Mouse (Mus musculus) myocyte (in vitro differentiated cells): ENCODE data around the gene Ube3b. TPM values are rescaled to one million over a fixed set of nuclear protein-coding genes. Genes with fewer than 3 reads are reported as not detected.

ENCODE experiments used
- H3K27me3 ChIP-seq: one replicate; pipeline ENCODE4 v1.6.1; 2011; ENCODE audit not compliant: control insufficient read depth, insufficient read depth, insufficient read length
- H3K36me3 ChIP-seq: one replicate; pipeline ENCODE4 v1.6.1; 2011; ENCODE audit not compliant: control insufficient read depth, insufficient read depth
- H3K4me2 ChIP-seq: one replicate; pipeline ENCODE4 v1.6.1; 2011; ENCODE audit warnings: low read depth, control low read depth
- H3K4me3 ChIP-seq: one replicate; pipeline ENCODE4 v1.5.1; 2011; ENCODE audit warnings: mild to moderate bottlenecking, control low read depth, moderate library complexity
- H3K79me2 ChIP-seq: one replicate; pipeline ENCODE4 v1.6.1; 2011; ENCODE audit not compliant: control insufficient read depth, insufficient read depth
- H3ac ChIP-seq: one replicate; pipeline ENCODE4 v1.6.1; 2011; ENCODE audit not compliant: control insufficient read depth, insufficient read length
- CEBPB ChIP-seq: IDR thresholded peaks from 2 replicates; pipeline ENCODE4 v1.6.1; 2011; ENCODE audit warnings: mild to moderate bottlenecking, moderate library complexity; ENCODE audit not compliant: poor library complexity, insufficient read depth, severe bottlenecking
- E2F4 ChIP-seq: IDR thresholded peaks from one replicate; pipeline ENCODE4 v1.6.1; 2011; ENCODE audit warnings: mild to moderate bottlenecking, control low read depth, moderate library complexity; ENCODE audit not compliant: insufficient read depth
- MAX ChIP-seq: IDR thresholded peaks from one replicate; pipeline ENCODE4 v1.6.1; 2011; ENCODE audit warnings: low read depth, mild to moderate bottlenecking, control low read depth
- MYOD1 ChIP-seq, 3 experiments: IDR thresholded peaks; one replicate each; pipeline ENCODE4 v1.6.1; 2011; ENCODE audit warnings: control low read depth in 2 of 3, low read depth in 2 of 3, mild to moderate bottlenecking in 2 of 3, moderate library complexity in 1 of 3; ENCODE audit not compliant: insufficient read length in 2 of 3, control insufficient read depth in 1 of 3
- MYOG ChIP-seq, 3 experiments: IDR thresholded peaks; one replicate each; pipeline ENCODE4 v1.6.1; 2011; ENCODE audit warnings: control low read depth in 2 of 3, low read depth in 2 of 3, mild to moderate bottlenecking in 2 of 3; ENCODE audit not compliant: insufficient read length in 2 of 3, control insufficient read depth in 1 of 3, insufficient read depth in 1 of 3
- POLR2A ChIP-seq: IDR thresholded peaks from one replicate; pipeline ENCODE4 v1.6.1; 2011; ENCODE audit warnings: low read depth, mild to moderate bottlenecking, control low read depth, moderate library complexity; ENCODE audit not compliant: insufficient read length
- POLR2AphosphoS2 ChIP-seq: IDR thresholded peaks from one replicate; pipeline ENCODE4 v1.6.1; 2011; ENCODE audit warnings: low read depth, control low read depth; ENCODE audit not compliant: insufficient read length
- REST ChIP-seq: IDR thresholded peaks from one replicate; pipeline ENCODE4 v1.6.1; 2011; ENCODE audit warnings: mild to moderate bottlenecking, control low read depth, moderate library complexity; ENCODE audit not compliant: insufficient read depth, insufficient read length
- SRF ChIP-seq: IDR thresholded peaks from one replicate; pipeline ENCODE4 v1.6.1; 2011; ENCODE audit warnings: low read depth; ENCODE audit not compliant: control insufficient read depth, insufficient read length
- TCF12 ChIP-seq: IDR thresholded peaks from one replicate; pipeline ENCODE4 v1.6.1; 2011; ENCODE audit warnings: mild to moderate bottlenecking, control low read depth; ENCODE audit not compliant: poor library complexity, insufficient read depth, severe bottlenecking
- TCF3 ChIP-seq: IDR thresholded peaks from one replicate; pipeline ENCODE4 v1.6.1; 2011; ENCODE audit warnings: low read depth, control low read depth; ENCODE audit not compliant: insufficient read length
- USF1 ChIP-seq: IDR thresholded peaks from one replicate; pipeline ENCODE4 v1.6.1; 2011; ENCODE audit warnings: low read depth, mild to moderate bottlenecking, control low read depth, moderate library complexity
- polyA plus RNA-seq: library from polyadenylated mRNA; unstranded; fragments of >200 nt; fragmentation: generic; extraction: Trizol; gene quantifications from one replicate; pipeline ENCODE4 v1.2.1, GENCODE M21; 2012; ENCODE audit warnings: missing spikeins

Gene Ube3b
- polyA plus RNA-seq, 1 experiment: 56.0 TPM

DNA sequence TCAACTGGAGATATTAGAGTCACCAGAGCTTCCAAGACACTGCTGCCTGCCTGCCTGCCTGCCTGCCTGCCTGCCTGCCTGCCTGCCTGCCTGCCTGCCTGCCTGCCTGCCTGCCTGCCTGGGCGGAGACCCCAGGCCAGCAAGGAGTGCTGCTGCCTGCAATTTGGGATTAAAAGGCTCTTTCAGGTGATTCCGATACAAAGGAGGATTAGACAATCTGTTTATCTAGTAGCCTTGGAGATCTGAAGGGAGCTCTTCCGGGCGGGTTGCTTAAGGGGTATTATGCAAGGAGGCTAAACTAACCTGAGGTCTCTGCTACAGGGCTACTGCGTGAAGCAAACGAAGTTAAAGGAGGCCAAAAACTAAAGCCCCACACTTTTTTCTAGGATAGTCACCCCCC, 1.5 kb upstream of the Ube3b start:
- H3K4me2 ChIP-seq: peak overlapping the region; percentile 87
- H3ac ChIP-seq: peak overlapping the region; percentile 87
- H3K27me3 ChIP-seq: no peaks in the 10 kb centered on the region
- peaks cover 88% of the 10 kb centered on the region for H3K79me2 ChIP-seq
- H3K4me3 ChIP-seq: peak overlapping the region; percentile 90
- TF ChIP-seq REST: no peak
- no peak for TF ChIP-seq MYOG (IDR thresholded peaks at IDR 0.05; ENCODE audit: control insufficient read depth in 1 of 3, insufficient read depth in 1 of 3, insufficient read length in 2 of 3, low read depth in 2 of 3)
- no peak for TF ChIP-seq TCF3
- H3K36me3 ChIP-seq: peaks cover under 1% of the 10 kb centered on the region

DNA sequence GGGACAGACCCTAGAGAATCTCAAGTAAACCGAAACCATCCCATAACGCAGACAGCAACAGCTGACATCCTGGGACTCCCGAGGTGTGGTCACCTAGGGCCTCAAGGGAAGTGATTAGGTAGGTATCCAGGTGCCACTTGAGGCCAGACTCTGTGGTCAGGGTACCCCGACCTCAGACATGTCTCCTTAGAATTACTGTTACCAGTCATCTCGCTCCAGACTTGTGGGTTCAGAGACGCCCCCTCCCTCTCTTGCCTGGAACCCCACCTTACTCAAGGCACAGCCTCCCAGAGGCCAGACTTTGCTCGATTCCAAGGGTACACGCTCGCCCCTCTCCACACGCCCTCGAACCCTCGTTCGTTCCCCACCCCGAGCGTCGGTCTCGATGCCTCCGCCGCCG, 644 bp upstream of the Ube3b start:
- peak overlapping the region; percentile 90 for H3K4me3 ChIP-seq
- H3K27me3 ChIP-seq: no peaks in the 10 kb centered on the region
- H3K79me2 ChIP-seq: peaks cover 80% of the 10 kb centered on the region
- TF ChIP-seq MYOD1 (IDR thresholded peaks at IDR 0.05; ENCODE audit: control insufficient read depth in 1 of 3, insufficient read length in 2 of 3, low read depth in 2 of 3) (peak in 2 of 3 experiments; percentile 4 to 11), TCF3 (no peak)
- H3ac ChIP-seq: peak overlapping the region; percentile 87
- H3K4me2 ChIP-seq: peak overlapping the region; percentile 87
- no peaks in the 10 kb centered on the region for H3K36me3 ChIP-seq

GRCm38 (mm10) chr5:114381013-114381351, 575 bp downstream of the Ube3b start:
- no peaks in the 10 kb centered on the region for H3K27me3 ChIP-seq
- H3K36me3 ChIP-seq: no peaks in the 10 kb centered on the region
- H3K79me2 ChIP-seq: peaks cover 68% of the 10 kb centered on the region
- H3ac ChIP-seq: peak overlapping the region; percentile 87
- TF ChIP-seq MYOD1 (IDR thresholded peaks at IDR 0.05; ENCODE audit: control insufficient read depth in 1 of 3, insufficient read length in 2 of 3, low read depth in 2 of 3) (no peak), E2F4 (no peak), REST (no peak), SRF (no peak), POLR2AphosphoS2 (no peak), MAX (no peak), USF1 (no peak), TCF12 (no peak), MYOG (IDR thresholded peaks at IDR 0.05; ENCODE audit: control insufficient read depth in 1 of 3, insufficient read depth in 1 of 3, insufficient read length in 2 of 3, low read depth in 2 of 3) (no peak), POLR2A (no peak), TCF3 (no peak), CEBPB (no peak)
- peak overlapping the region; percentile 90 for H3K4me3 ChIP-seq
- H3K4me2 ChIP-seq: peak overlapping the region; percentile 86

GRCm38 (mm10) chr5:114383184-114383904, 2.9 kb downstream of the Ube3b start:
- peaks cover 45% of the 10 kb centered on the region for H3K79me2 ChIP-seq
- no peak overlapping the region for H3K4me2 ChIP-seq
- TF ChIP-seq MAX (no peak), POLR2AphosphoS2 (no peak)
- H3ac ChIP-seq: no peak overlapping the region
- H3K36me3 ChIP-seq: no peaks in the 10 kb centered on the region
- H3K4me3 ChIP-seq: no peak overlapping the region
- no peaks in the 10 kb centered on the region for H3K27me3 ChIP-seq

DNA sequence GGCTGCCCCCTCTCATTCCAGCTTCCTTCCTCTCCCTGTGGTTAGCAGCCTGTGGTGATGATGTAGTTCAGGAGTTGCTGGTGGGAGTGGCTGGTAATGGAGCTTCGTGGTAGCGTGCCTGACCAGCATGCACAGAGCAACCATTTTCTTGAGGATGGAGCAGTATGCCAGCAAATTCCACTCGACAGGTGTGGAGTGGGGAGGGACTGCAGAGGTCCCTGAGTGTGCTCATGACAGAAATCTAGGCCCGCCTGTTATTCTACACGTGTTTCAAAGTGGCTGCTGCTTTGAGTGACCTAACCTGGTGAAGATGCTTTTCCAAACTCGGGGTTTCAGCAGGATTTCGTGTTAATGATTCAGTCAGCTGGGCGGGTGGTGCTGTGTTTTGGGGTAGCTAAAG, 4.0 kb downstream of the Ube3b start:
- H3K4me3 ChIP-seq: no peak overlapping the region
- H3K27me3 ChIP-seq: no peaks in the 10 kb centered on the region
- H3K79me2 ChIP-seq: peaks cover 34% of the 10 kb centered on the region
- no peak for TF ChIP-seq CEBPB
- no peak for TF ChIP-seq POLR2A
- TF ChIP-seq MAX: no peak
- TF ChIP-seq MYOG (IDR thresholded peaks at IDR 0.05; ENCODE audit: control insufficient read depth in 1 of 3, insufficient read depth in 1 of 3, insufficient read length in 2 of 3, low read depth in 2 of 3): no peak
- TF ChIP-seq MYOD1 (IDR thresholded peaks at IDR 0.05; ENCODE audit: control insufficient read depth in 1 of 3, insufficient read length in 2 of 3, low read depth in 2 of 3): no peak
- TF ChIP-seq SRF: no peak
- TF ChIP-seq TCF12: no peak
- no peak for TF ChIP-seq TCF3
- TF ChIP-seq USF1: no peak
- no peak for TF ChIP-seq E2F4
- TF ChIP-seq POLR2AphosphoS2: no peak
- no peak for TF ChIP-seq REST
- H3ac ChIP-seq: no peak overlapping the region
- H3K36me3 ChIP-seq: no peaks in the 10 kb centered on the region
- H3K4me2 ChIP-seq: no peak overlapping the region
